Mouse (Mus musculus): ENCODE data around the gene Cmtm6. TPM values are rescaled to one million over a fixed set of nuclear protein-coding genes. Genes with fewer than 3 reads are reported as not detected.

Gene Cmtm6
- polyA plus RNA-seq, 1 experiment from 2014 or later = 25.7 TPM

DNA sequence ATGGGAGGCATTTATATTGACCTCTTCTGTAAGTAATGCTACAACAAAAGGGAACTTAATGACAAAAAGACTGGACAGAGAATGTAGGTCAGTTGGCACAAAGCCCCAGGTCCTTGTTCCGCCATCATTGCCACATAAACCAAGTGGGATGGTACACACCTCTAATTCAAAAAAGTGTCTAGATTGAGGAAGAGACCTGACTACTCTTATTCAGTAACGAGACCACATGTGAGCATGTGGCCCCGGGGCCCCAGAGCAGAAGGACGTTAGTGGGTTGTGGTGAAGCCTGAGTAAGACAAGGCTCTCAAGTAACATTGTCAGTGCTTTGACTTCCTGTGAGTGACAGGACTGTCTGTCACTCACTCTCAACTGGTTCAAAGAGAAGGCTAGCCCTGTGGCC lies 39.3 kb downstream of the Cmtm6 start:
- ATAC-seq (ENCODE audit: insufficient read depth, low FRiP score, low TSS enrichment) (no peak), DNase-seq (ENCODE audit: low spot score) (no peak)
- H3K4me1 ChIP-seq (ENCODE audit: control insufficient read depth, insufficient read depth, low read length) = no peaks in the 10 kb centered on the region
- 87% methylated on average over 4 of the region's 4 CpGs for WGBS
- no peak overlapping the region for H3K4me3 ChIP-seq (ENCODE audit: low read depth, low read length)
- no peaks in the 10 kb centered on the region for H3K27me3 ChIP-seq (ENCODE audit: control insufficient read depth, insufficient read depth, low read length)
- peaks cover 4% of the 10 kb centered on the region for H3K36me3 ChIP-seq (ENCODE audit: control insufficient read depth, insufficient read depth, low read length)
- H3K9ac ChIP-seq (ENCODE audit: low read length) = no peak overlapping the region
- H3K9me3 ChIP-seq (ENCODE audit: control insufficient read depth, low read length) = no peaks in the 10 kb centered on the region
- H3K27ac ChIP-seq (ENCODE audit: low read depth, low read length) = no peak overlapping the region
- no peak overlapping the region for H3K4me2 ChIP-seq (ENCODE audit: low read depth)

DNA sequence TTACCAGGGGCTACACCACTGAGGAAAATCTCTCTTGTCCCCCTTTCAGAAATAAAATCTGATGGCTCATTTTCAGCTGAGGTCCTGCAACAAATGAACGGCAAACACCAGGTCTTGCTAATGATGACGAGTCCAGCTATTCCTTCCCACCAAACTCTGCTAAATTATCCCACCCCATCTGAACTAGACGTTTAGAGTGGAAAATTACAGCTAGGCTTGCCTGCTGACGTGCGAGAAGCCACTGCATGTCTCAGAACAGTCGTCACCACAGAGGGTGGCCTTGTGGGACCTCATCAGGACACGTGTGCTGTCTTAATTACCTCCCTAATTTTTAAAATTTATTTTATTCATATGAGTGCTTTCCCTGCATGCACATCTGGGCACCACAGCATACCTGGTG lies 40.6 kb downstream of the Cmtm6 start:
- no peak for ATAC-seq (ENCODE audit: insufficient read depth, low FRiP score, low TSS enrichment)
- 88% methylated on average over 7 of the region's 7 CpGs for WGBS
- H3K9me3 ChIP-seq (ENCODE audit: control insufficient read depth, low read length) = no peaks in the 10 kb centered on the region
- H3K36me3 ChIP-seq (ENCODE audit: control insufficient read depth, insufficient read depth, low read length) = peaks cover 4% of the 10 kb centered on the region
- H3K4me2 ChIP-seq (ENCODE audit: low read depth) = no peak overlapping the region
- no peak overlapping the region for H3K9ac ChIP-seq (ENCODE audit: low read length)
- H3K4me3 ChIP-seq (ENCODE audit: low read depth, low read length) = no peak overlapping the region
- H3K27me3 ChIP-seq (ENCODE audit: control insufficient read depth, insufficient read depth, low read length) = no peaks in the 10 kb centered on the region
- no peaks in the 10 kb centered on the region for H3K4me1 ChIP-seq (ENCODE audit: control insufficient read depth, insufficient read depth, low read length)
- DNase-seq (ENCODE audit: low spot score) = no peak
- H3K27ac ChIP-seq (ENCODE audit: low read depth, low read length) = no peak overlapping the region

- H3K27ac ChIP-seq (ENCODE audit: low read depth, low read length) = no peak overlapping the region
- H3K9me3 ChIP-seq (ENCODE audit: control insufficient read depth, low read length) = no peaks in the 10 kb centered on the region
- H3K27me3 ChIP-seq (ENCODE audit: control insufficient read depth, insufficient read depth, low read length) = no peaks in the 10 kb centered on the region
- no peak for ATAC-seq (ENCODE audit: insufficient read depth, low FRiP score, low TSS enrichment)
- peaks cover 4% of the 10 kb centered on the region for H3K36me3 ChIP-seq (ENCODE audit: control insufficient read depth, insufficient read depth, low read length)
- H3K4me1 ChIP-seq (ENCODE audit: control insufficient read depth, insufficient read depth, low read length) = no peaks in the 10 kb centered on the region
- DNase-seq (ENCODE audit: low spot score) = no peak
- no peak overlapping the region for H3K4me2 ChIP-seq (ENCODE audit: low read depth)
- WGBS = 85% methylated on average over 6 of the region's 6 CpGs
- H3K4me3 ChIP-seq (ENCODE audit: low read depth, low read length) = no peak overlapping the region
- H3K9ac ChIP-seq (ENCODE audit: low read length) = no peak overlapping the region
These were observed 43.7 kb downstream of the Cmtm6 start for GRCm38 (mm10) chr9:114774629-114775028.

DNA sequence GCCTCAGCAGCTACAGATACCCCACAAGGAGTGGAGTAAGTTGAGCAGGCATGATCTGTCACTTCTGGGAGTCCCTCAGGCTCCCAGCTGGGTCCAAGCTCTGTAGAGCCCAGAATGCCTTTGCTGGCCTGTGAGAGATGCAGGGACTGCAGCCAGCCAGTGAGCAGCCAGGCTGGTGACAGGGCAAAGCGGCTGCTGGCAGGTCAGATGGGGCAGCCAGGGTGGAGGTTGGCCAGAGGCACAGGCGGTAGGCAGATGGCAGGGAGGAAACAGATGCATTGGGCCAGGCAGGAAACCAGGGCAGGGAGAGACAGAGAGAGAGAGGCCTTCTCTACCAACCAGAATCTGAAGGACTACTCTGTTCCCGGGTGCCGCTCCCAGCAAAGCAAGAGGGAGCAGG lies 44.4 kb downstream of the Cmtm6 start:
- Histone ChIP-seq H3K4me3 (ENCODE audit: low read depth, low read length) (no peak overlapping the region), H3K27ac (ENCODE audit: low read depth, low read length) (no peak overlapping the region), H3K36me3 (ENCODE audit: control insufficient read depth, insufficient read depth, low read length) (peaks cover 4% of the 10 kb centered on the region), H3K9me3 (ENCODE audit: control insufficient read depth, low read length) (no peaks in the 10 kb centered on the region), H3K4me2 (ENCODE audit: low read depth) (no peak overlapping the region), H3K4me1 (ENCODE audit: control insufficient read depth, insufficient read depth, low read length) (no peaks in the 10 kb centered on the region), H3K27me3 (ENCODE audit: control insufficient read depth, insufficient read depth, low read length) (no peaks in the 10 kb centered on the region), H3K9ac (ENCODE audit: low read length) (no peak overlapping the region)
- DNase-seq (ENCODE audit: low spot score) = no peak
- no peak for ATAC-seq (ENCODE audit: insufficient read depth, low FRiP score, low TSS enrichment)
- whole genome bisulfite sequencing = 75% methylated on average over 4 of the region's 4 CpGs

DNA sequence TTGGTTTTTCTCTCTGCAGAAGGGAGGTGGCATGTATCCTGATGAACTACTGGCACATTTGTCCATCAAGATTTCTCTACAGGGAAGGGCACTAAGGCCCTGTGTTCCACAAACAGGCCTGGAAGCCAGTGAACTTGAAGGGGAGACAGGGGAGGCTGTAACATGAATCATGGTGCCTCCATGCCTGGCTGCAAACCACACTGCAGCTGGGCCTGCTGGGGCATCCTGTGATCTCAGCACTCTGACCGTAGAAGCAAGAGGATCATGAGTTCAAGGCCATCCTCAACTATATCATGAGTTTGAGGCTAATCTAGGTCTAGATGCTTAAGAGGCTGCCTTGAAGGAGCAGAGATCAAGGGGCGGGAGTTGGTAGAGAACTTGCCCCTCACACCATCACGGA lies 45.4 kb downstream of the Cmtm6 start:
- Histone ChIP-seq H3K27ac (ENCODE audit: low read depth, low read length) (no peak overlapping the region), H3K4me1 (ENCODE audit: control insufficient read depth, insufficient read depth, low read length) (0 out of 2 replicates have a peak, but pooled peaks cover 2% of the 10 kb centered on the region), H3K4me2 (ENCODE audit: low read depth) (no peak overlapping the region), H3K36me3 (ENCODE audit: control insufficient read depth, insufficient read depth, low read length) (peaks cover 4% of the 10 kb centered on the region), H3K4me3 (ENCODE audit: low read depth, low read length) (no peak overlapping the region), H3K9ac (ENCODE audit: low read length) (no peak overlapping the region), H3K9me3 (ENCODE audit: control insufficient read depth, low read length) (no peaks in the 10 kb centered on the region), H3K27me3 (ENCODE audit: control insufficient read depth, insufficient read depth, low read length) (no peaks in the 10 kb centered on the region)
- DNase-seq (ENCODE audit: low spot score) (no peak), ATAC-seq (ENCODE audit: insufficient read depth, low FRiP score, low TSS enrichment) (no peak)
- WGBS = 84% methylated on average over 3 of the region's 3 CpGs

DNA sequence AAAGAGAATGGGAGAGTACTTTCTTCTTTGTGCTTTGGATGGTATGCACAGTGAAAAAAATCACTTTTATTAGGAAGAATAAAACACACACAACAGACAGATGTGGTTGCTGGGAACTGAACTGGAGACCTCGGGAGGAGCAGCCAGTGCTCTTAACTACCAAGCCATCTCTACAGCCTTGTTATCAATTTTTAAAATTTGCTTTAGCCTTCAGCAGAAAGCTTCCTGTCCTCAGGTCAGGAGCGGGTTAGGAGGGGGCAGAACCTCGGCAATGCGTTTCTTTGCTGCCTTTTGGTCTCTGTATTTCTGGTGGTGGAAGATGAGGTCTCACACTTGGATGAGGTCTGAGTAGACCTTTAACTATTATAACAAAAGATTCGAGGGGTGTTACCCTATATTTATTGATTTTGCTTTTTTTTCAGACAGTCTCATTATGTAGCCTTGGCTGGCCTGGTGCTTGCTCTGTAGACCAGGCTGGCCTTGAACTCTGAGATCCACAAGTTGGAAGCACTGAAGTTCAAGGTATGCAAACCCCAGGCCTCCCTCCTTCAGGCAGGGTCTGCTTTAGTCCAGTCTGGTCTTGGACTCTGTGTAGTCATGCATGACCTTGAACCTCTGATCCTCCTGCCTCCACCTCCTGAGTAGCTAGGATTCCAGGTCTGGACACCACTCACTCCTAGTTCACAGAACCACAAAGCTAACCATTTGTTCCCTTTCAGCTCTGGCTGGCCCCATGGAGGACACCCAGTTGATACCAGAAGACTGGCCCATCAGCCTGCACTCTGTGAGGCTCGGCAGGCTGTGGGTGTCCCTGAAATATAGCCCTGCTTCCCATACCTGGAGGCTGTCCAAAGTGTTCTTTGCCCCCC lies 46.5 kb downstream of the Cmtm6 start:
- Histone ChIP-seq H3K4me2 (ENCODE audit: low read depth) (no peak overlapping the region), H3K27me3 (ENCODE audit: control insufficient read depth, insufficient read depth, low read length) (no peaks in the 10 kb centered on the region), H3K36me3 (ENCODE audit: control insufficient read depth, insufficient read depth, low read length) (peaks cover 3% of the 10 kb centered on the region; the same call in 1 of the 2 replicates), H3K9ac (ENCODE audit: low read length) (no peak overlapping the region), H3K9me3 (ENCODE audit: control insufficient read depth, low read length) (no peaks in the 10 kb centered on the region), H3K27ac (ENCODE audit: low read depth, low read length) (no peak overlapping the region), H3K4me3 (ENCODE audit: low read depth, low read length) (no peak overlapping the region), H3K4me1 (ENCODE audit: control insufficient read depth, insufficient read depth, low read length) (0 out of 2 replicates have a peak, but pooled peaks cover 2% of the 10 kb centered on the region)
- DNase-seq (ENCODE audit: low spot score) (no peak), ATAC-seq (ENCODE audit: insufficient read depth, low FRiP score, low TSS enrichment) (no peak)
- 88% methylated on average over 6 of the region's 6 CpGs for WGBS

DNA sequence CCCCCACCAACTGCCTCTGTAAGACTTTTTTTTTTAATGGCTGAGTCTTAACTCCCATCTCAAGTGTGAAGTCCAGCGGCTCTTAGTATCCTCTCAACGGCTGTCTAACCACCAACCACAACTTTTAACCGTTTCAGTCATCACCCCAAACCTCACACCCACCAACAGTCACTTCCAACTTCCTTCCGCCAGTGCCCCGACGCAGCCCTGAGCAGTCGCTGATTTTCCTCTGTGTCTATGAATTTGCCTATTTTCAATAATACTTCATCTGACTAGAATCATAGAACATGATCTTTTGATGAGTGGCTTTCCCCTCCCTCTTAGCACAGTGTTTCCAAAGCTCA lies 47.1 kb downstream of the Cmtm6 start:
- 89% methylated on average over 7 of the region's 7 CpGs for WGBS
- no peaks in the 10 kb centered on the region for H3K36me3 ChIP-seq (ENCODE audit: control insufficient read depth, insufficient read depth, low read length)
- no peaks in the 10 kb centered on the region for H3K9me3 ChIP-seq (ENCODE audit: control insufficient read depth, low read length)
- no peaks in the 10 kb centered on the region for H3K27me3 ChIP-seq (ENCODE audit: control insufficient read depth, insufficient read depth, low read length)
- DNase-seq (ENCODE audit: low spot score) (no peak), ATAC-seq (ENCODE audit: insufficient read depth, low FRiP score, low TSS enrichment) (no peak)
- H3K4me3 ChIP-seq (ENCODE audit: low read depth, low read length) = no peak overlapping the region
- H3K4me2 ChIP-seq (ENCODE audit: low read depth) = no peak overlapping the region
- no peak overlapping the region for H3K27ac ChIP-seq (ENCODE audit: low read depth, low read length)
- no peak overlapping the region for H3K9ac ChIP-seq (ENCODE audit: low read length)
- 0 out of 2 replicates have a peak, but pooled peaks cover 2% of the 10 kb centered on the region for H3K4me1 ChIP-seq (ENCODE audit: control insufficient read depth, insufficient read depth, low read length)

DNA sequence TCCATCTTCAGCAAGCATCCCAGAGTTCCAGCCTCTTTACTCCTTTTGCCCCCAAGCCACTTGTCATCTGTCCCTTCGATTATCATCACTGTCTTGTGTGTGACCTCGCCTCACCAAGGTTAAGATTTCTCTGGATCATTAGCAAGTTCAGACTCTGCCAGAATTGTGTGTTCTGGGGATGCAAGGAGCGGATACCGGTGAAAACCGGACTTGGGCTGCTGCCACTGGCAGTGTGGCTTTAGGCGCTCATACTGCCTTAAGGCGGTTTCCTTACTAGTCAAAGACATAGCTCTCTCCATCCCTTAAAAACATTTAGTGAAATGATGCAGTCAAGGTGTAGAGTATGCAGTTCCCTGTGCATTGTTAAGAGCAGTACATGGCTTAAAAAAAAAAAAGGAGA lies 48.0 kb downstream of the Cmtm6 start:
- H3K4me2 ChIP-seq (ENCODE audit: low read depth) = no peak overlapping the region
- H3K9me3 ChIP-seq (ENCODE audit: control insufficient read depth, low read length) = no peaks in the 10 kb centered on the region
- WGBS = 92% methylated on average over 7 of the region's 7 CpGs
- ATAC-seq (ENCODE audit: insufficient read depth, low FRiP score, low TSS enrichment) = no peak
- no peaks in the 10 kb centered on the region for H3K27me3 ChIP-seq (ENCODE audit: control insufficient read depth, insufficient read depth, low read length)
- H3K4me1 ChIP-seq (ENCODE audit: control insufficient read depth, insufficient read depth, low read length) = 0 out of 2 replicates have a peak, but pooled peaks cover 2% of the 10 kb centered on the region
- H3K36me3 ChIP-seq (ENCODE audit: control insufficient read depth, insufficient read depth, low read length) = no peaks in the 10 kb centered on the region
- no peak overlapping the region for H3K4me3 ChIP-seq (ENCODE audit: low read depth, low read length)
- no peak for DNase-seq (ENCODE audit: low spot score)
- no peak overlapping the region for H3K27ac ChIP-seq (ENCODE audit: low read depth, low read length)
- no peak overlapping the region for H3K9ac ChIP-seq (ENCODE audit: low read length)

Measured in neural tube, embryonic 11.5 days (tissue).